Mouse (Mus musculus): ENCODE data around the gene Tril. TPM values are rescaled to one million over a fixed set of nuclear protein-coding genes. Genes with fewer than 3 reads are reported as not detected.

The Tril gene
- polyA plus RNA-seq, 1 experiment from 2014 or later, result 4.5 TPM

DNA sequence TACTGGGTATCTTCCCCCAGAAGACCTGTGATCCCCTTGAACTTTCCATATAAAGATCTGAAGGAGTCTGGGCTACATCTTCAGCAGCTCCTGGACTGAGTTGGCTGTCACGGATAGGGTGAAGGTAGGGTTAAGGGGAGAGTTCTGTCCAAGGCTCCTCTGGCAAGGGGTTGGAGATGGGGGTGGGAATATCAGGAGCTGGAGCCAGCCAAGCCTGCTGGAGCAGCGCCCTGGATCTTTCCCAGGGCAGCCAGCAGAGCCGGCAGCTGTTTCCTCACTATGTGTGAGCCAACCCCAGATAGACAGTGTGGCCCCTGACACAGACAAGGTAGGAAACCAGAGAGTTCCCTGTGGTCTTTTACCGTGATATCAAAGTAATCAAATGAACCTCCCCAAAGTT lies 4.6 kb upstream of the Tril start:
- 54% methylated on average over 4 of the region's 4 CpGs for WGBS
- Histone ChIP-seq H3K27me3 (replicated peaks; ENCODE audit: control insufficient read depth, insufficient read depth, low read length) (peaks cover 40% of the 10 kb centered on the region), H3K27ac (ENCODE audit: low read depth, low read length) (no peak overlapping the region), H3K4me2 (no peak overlapping the region), H3K4me3 (ENCODE audit: low read depth, low read length) (no peak overlapping the region), H3K9me3 (ENCODE audit: control insufficient read depth, low read length) (no peaks in the 10 kb centered on the region), H3K4me1 (replicated peaks; ENCODE audit: control insufficient read depth, insufficient read depth, low read length) (no peaks in the 10 kb centered on the region), H3K36me3 (ENCODE audit: control insufficient read depth, insufficient read depth, low read length) (no peaks in the 10 kb centered on the region), H3K9ac (ENCODE audit: low read depth, low read length) (no peak overlapping the region)
- no peak for ATAC-seq (replicated peaks; ENCODE audit: low FRiP score)
- DNase-seq (ENCODE audit: low spot score), result no peak

DNA sequence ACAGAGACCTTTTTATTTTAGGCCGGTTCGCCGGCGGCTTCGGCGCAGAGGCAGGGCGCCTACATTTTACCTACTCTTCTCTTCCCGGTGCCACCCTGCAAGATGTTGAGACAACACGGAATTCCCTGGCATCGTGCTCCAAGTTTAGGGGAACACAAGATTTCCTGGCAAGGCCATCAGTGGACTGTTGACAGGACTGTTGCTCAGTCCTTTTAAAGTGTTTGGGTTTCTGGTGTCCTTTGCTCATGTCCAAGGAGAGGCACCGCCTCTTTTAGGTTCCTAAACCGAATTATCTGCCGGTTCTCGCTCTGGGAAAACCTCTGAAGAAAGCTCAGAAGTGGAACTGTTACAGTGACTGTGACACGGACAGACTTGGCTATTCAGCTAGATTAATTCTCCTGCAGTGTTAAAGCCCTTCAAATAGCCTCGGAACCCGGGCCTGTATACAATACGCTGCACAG lies 441 bp upstream of the Tril start:
- WGBS, result 5% methylated on average over 18 of the region's 18 CpGs
- Histone ChIP-seq H3K36me3 (ENCODE audit: control insufficient read depth, insufficient read depth, low read length) (no peaks in the 10 kb centered on the region), H3K9me3 (ENCODE audit: control insufficient read depth, low read length) (no peaks in the 10 kb centered on the region), H3K9ac (ENCODE audit: low read depth, low read length) (peak overlapping the region; percentile 52; the same call in 1 of the 2 replicates), H3K27me3 (replicated peaks; ENCODE audit: control insufficient read depth, insufficient read depth, low read length) (peaks cover 79% of the 10 kb centered on the region), H3K4me3 (ENCODE audit: low read depth, low read length) (peak overlapping the region; percentile 43), H3K4me2 (peak overlapping the region; percentile 72), H3K27ac (ENCODE audit: low read depth, low read length) (no peak overlapping the region), H3K4me1 (replicated peaks; ENCODE audit: control insufficient read depth, insufficient read depth, low read length) (peaks cover 10% of the 10 kb centered on the region)
- ATAC-seq (replicated peaks; ENCODE audit: low FRiP score) (no peak), DNase-seq (ENCODE audit: low spot score) (peak; percentile 58)

DNA sequence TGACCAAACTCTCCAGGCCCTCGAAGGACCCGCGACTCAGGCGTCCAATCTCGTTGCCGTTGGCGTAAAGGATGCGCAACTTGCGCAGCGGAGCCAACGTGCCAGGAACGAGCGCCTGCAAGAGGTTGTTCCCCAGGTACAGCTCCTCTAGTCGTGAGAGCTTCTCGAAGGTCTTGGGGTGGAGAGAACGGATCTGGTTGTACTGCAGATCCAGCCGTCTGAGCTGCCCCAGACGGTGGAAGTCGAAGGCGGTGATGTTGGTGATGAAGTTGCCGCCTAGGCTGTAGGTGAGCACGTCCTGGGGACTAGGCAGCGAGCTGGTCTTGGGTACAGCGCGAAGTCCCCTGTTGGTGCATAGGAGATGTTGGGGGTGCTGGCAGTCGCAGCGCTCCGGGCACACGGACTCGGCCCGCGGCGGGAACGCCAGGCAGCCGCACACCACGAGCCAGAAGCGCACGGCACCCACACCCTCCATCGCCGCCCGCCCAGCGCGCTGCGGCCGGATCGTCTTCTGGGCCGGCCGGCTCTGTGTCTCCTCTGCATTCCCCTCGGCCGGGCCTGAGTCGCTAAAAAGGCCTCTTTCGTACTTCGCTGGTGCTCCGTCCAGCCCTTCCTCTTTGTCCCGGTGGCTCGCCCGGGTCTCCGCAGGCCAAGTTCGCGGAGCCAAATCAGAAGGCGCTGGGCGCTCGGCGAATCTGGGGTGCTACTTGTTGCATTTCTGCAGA lies 707 bp downstream of the Tril start:
- H3K9ac ChIP-seq (ENCODE audit: low read depth, low read length), result peak overlapping the region; percentile 52; the same call in 1 of the 2 replicates
- H3K36me3 ChIP-seq (ENCODE audit: control insufficient read depth, insufficient read depth, low read length), result no peaks in the 10 kb centered on the region
- peaks cover 10% of the 10 kb centered on the region for H3K4me1 ChIP-seq (replicated peaks; ENCODE audit: control insufficient read depth, insufficient read depth, low read length)
- peaks cover 77% of the 10 kb centered on the region for H3K27me3 ChIP-seq (replicated peaks; ENCODE audit: control insufficient read depth, insufficient read depth, low read length)
- peak overlapping the region; percentile 38; the same call in 1 of the 2 replicates for H3K27ac ChIP-seq (ENCODE audit: low read depth, low read length)
- 1% methylated on average over 63 of the region's 64 CpGs for WGBS
- no peaks in the 10 kb centered on the region for H3K9me3 ChIP-seq (ENCODE audit: control insufficient read depth, low read length)
- H3K4me2 ChIP-seq, result peak overlapping the region; percentile 72
- ATAC-seq (replicated peaks; ENCODE audit: low FRiP score) (no peak), DNase-seq (ENCODE audit: low spot score) (peak; percentile 51)
- peak overlapping the region; percentile 43 for H3K4me3 ChIP-seq (ENCODE audit: low read depth, low read length)

DNA sequence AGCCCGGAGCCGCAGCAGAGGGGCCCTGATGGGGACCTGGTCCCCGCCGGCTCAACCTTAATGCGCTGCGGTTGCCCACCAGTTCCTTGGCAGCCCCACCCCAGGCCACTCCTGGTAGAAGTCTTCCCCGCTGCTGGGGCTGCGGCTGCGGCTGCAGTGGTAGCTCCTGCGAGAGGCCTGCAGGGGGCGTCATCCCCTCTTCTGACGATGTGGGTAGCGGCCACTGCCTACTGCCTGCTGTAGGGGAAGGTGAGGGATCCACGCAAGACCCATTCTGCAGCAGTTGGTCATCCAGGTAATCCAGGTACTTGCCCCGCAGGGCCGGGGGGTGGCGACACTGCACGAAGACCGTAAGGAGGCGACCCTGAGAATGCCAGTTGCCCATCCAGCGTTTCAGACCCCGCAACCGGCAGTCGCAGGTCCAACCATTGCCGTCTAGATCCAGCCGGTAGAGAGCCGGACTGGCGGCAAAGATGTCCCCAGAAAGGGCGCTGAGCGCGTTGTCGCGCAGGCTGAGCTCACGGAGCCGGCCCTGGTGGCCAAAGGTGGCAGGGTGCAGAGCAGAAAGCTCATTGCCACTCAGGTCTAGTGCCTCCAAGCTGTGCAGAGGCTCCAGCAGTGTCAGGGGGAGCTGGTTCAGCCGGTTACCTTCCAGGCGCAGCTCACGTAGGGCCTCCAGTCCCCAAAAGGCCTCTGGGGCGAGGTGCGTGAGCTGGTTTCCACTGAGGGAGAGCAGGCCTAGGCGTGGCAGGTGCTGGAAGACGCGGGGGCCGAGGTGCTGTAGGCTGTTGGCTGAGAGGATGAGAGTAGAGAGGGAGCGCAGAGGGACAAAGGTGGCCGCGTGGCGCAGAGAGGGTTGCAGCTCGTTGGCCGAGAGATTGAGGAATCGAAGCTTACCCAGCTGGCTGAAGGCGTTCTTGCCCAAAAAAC lies 1.6 kb downstream of the Tril start:
- Histone ChIP-seq H3K27me3 (replicated peaks; ENCODE audit: control insufficient read depth, insufficient read depth, low read length) (peaks cover 76% of the 10 kb centered on the region), H3K36me3 (ENCODE audit: control insufficient read depth, insufficient read depth, low read length) (no peaks in the 10 kb centered on the region), H3K4me3 (ENCODE audit: low read depth, low read length) (peak overlapping the region; percentile 43), H3K9me3 (ENCODE audit: control insufficient read depth, low read length) (no peaks in the 10 kb centered on the region), H3K4me1 (replicated peaks; ENCODE audit: control insufficient read depth, insufficient read depth, low read length) (peaks cover 10% of the 10 kb centered on the region), H3K9ac (ENCODE audit: low read depth, low read length) (no peak overlapping the region), H3K27ac (ENCODE audit: low read depth, low read length) (no peak overlapping the region), H3K4me2 (peak overlapping the region; percentile 72)
- no peak for ATAC-seq (replicated peaks; ENCODE audit: low FRiP score)
- 8% methylated on average over 52 of the region's 52 CpGs for WGBS
- peak; percentile 53 for DNase-seq (ENCODE audit: low spot score)

DNA sequence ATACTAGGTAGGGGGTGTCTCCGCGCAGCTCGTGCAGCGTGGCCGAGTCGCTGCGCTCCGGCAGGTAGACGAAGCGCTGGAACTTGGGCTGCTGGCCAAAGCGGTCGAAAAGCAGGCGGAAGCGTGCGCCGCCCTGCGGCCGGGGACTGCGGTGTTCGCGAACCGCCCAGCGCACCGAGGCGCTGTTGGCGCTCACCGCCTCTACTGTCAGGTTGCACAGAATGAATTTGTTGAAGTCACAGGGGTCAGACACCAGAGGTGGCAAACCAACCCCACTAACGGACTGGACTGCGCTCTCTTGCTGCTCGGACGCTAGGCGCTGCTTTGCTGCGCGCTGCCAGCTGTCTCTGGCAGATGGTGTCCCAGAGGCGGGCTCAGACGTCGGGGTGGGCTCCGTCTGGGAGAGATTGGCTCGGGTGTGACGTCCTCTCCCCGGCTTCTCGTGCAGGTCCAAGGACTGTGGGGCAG lies 2.3 kb downstream of the Tril start:
- H3K27ac ChIP-seq (ENCODE audit: low read depth, low read length), result no peak overlapping the region
- 2% methylated on average over 42 of the region's 42 CpGs for WGBS
- H3K9me3 ChIP-seq (ENCODE audit: control insufficient read depth, low read length), result no peaks in the 10 kb centered on the region
- H3K27me3 ChIP-seq (replicated peaks; ENCODE audit: control insufficient read depth, insufficient read depth, low read length), result peaks cover 71% of the 10 kb centered on the region
- H3K9ac ChIP-seq (ENCODE audit: low read depth, low read length), result no peak overlapping the region
- ATAC-seq (replicated peaks; ENCODE audit: low FRiP score) (no peak), DNase-seq (ENCODE audit: low spot score) (peak; percentile 56)
- peak overlapping the region; percentile 43 for H3K4me3 ChIP-seq (ENCODE audit: low read depth, low read length)
- peak overlapping the region; percentile 72 for H3K4me2 ChIP-seq
- H3K36me3 ChIP-seq (ENCODE audit: control insufficient read depth, insufficient read depth, low read length), result no peaks in the 10 kb centered on the region
- H3K4me1 ChIP-seq (replicated peaks; ENCODE audit: control insufficient read depth, insufficient read depth, low read length), result peaks cover 10% of the 10 kb centered on the region

DNA sequence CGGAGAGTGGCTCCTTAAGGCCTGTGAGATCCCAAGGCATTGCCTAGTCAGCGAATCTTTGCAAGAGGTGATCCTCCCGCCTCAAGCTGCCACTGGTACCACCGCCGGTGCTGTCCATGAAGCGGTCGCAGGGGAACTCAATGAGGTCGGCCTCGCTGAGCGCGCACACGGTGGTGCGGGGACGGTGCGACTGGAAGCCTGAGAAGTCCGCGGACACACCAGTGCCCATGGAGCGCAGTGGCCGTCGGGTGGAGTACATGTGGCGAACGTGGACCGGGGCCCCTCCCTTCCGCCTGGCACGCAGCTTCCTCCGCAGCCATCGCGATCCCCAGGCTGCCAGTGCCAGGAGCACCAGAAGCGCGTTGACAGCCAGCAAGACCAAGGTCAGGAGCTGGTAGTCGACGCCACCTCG lies 2.9 kb downstream of the Tril start:
- DNase-seq (ENCODE audit: low spot score) (no peak), ATAC-seq (replicated peaks; ENCODE audit: low FRiP score) (no peak)
- Histone ChIP-seq H3K9ac (ENCODE audit: low read depth, low read length) (no peak overlapping the region), H3K4me1 (replicated peaks; ENCODE audit: control insufficient read depth, insufficient read depth, low read length) (peaks cover 10% of the 10 kb centered on the region), H3K4me3 (ENCODE audit: low read depth, low read length) (peak overlapping the region; percentile 43), H3K27ac (ENCODE audit: low read depth, low read length) (no peak overlapping the region), H3K36me3 (ENCODE audit: control insufficient read depth, insufficient read depth, low read length) (no peaks in the 10 kb centered on the region), H3K4me2 (peak overlapping the region; percentile 72), H3K27me3 (replicated peaks; ENCODE audit: control insufficient read depth, insufficient read depth, low read length) (peaks cover 67% of the 10 kb centered on the region), H3K9me3 (ENCODE audit: control insufficient read depth, low read length) (no peaks in the 10 kb centered on the region)
- 14% methylated on average over 33 of the region's 33 CpGs for WGBS

DNA sequence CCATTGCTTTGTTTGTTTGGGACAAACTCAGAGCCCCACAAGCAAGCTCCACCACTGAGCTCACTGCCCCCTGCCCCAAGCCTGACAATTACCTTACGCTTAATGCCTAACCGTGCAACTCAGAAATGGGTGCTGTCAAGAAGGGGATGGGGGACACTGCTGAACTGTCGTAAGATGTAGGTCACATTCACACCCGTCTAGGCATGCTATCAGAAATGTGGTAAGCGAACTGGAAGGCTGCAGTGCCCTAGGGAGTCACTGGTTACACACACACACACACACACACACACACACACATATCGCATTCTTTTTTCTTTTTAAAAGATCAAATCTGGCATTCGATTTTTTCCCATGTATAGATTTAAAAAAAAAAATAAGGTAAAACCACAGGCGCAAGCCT lies 4.0 kb downstream of the Tril start:
- peaks cover 56% of the 10 kb centered on the region for H3K27me3 ChIP-seq (replicated peaks; ENCODE audit: control insufficient read depth, insufficient read depth, low read length)
- H3K27ac ChIP-seq (ENCODE audit: low read depth, low read length), result no peak overlapping the region
- ATAC-seq (replicated peaks; ENCODE audit: low FRiP score) (no peak), DNase-seq (ENCODE audit: low spot score) (peak; percentile 20)
- no peaks in the 10 kb centered on the region for H3K9me3 ChIP-seq (ENCODE audit: control insufficient read depth, low read length)
- no peak overlapping the region for H3K4me2 ChIP-seq
- no peak overlapping the region for H3K9ac ChIP-seq (ENCODE audit: low read depth, low read length)
- H3K4me3 ChIP-seq (ENCODE audit: low read depth, low read length), result no peak overlapping the region
- H3K36me3 ChIP-seq (ENCODE audit: control insufficient read depth, insufficient read depth, low read length), result no peaks in the 10 kb centered on the region
- WGBS, result 69% methylated on average over 8 of the region's 8 CpGs
- H3K4me1 ChIP-seq (replicated peaks; ENCODE audit: control insufficient read depth, insufficient read depth, low read length), result peaks cover 10% of the 10 kb centered on the region

DNA sequence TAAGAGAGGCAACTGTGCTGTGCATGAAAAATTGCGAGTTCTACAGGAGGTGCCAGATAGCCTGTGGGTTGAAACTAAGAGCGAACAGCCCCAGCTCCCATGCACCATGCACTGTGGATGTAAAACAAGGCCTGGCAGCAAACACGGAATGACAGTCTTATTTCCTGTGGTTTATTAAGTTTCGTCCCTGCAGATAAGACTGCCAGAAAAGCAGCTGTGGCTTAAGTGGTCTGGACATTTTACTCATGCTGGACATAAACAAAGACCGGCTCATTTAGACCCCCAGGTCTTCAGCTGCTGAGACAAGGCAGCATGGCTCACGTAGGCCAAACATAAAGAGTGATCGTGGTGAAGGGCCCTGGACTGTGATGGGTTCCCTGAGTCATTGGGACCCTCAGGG lies 4.9 kb downstream of the Tril start:
- H3K36me3 ChIP-seq (ENCODE audit: control insufficient read depth, insufficient read depth, low read length), result no peaks in the 10 kb centered on the region
- no peak overlapping the region for H3K27ac ChIP-seq (ENCODE audit: low read depth, low read length)
- H3K4me3 ChIP-seq (ENCODE audit: low read depth, low read length), result no peak overlapping the region
- no peaks in the 10 kb centered on the region for H3K9me3 ChIP-seq (ENCODE audit: control insufficient read depth, low read length)
- H3K27me3 ChIP-seq (replicated peaks; ENCODE audit: control insufficient read depth, insufficient read depth, low read length), result peaks cover 47% of the 10 kb centered on the region
- H3K4me1 ChIP-seq (replicated peaks; ENCODE audit: control insufficient read depth, insufficient read depth, low read length), result peaks cover 10% of the 10 kb centered on the region
- ATAC-seq (replicated peaks; ENCODE audit: low FRiP score) (no peak), DNase-seq (ENCODE audit: low spot score) (peak; percentile 30)
- no peak overlapping the region for H3K9ac ChIP-seq (ENCODE audit: low read depth, low read length)
- WGBS, result 43% methylated on average over 7 of the region's 7 CpGs
- H3K4me2 ChIP-seq, result no peak overlapping the region

All from liver, embryonic 11.5 days (tissue).